Comparison of ENCODE assay signal across 8 mouse cellular contexts in genomic region chr4:150347387-150347672, GRCm38 (mm10).
DNase-seq lines count a peak whose midpoint lies in the region; ATAC-seq lines count a peak whose summit lies in the region.
"Had no signal": no experiment of that assay in that cellular context is flagged by ENCODE, and none has a peak within 500 bp of the region (broad histone marks: within the 10 kb centered on the region; RNA-seq: fewer than 3 reads in every experiment).

No protein-coding gene starts in this region.

- H3K36me3 ChIP-seq in forebrain, embryonic 16.5 days (ENCODE audit: control insufficient read depth, insufficient read depth): no peaks in the 10 kb centered on the region

- 4% methylated on average over 2 of the region's 2 CpGs for WGBS in forebrain, embryonic 16.5 days

- no peak overlapping the region for H3K4me2 ChIP-seq in forebrain, embryonic 16.5 days (ENCODE audit: low read length)

- no peak overlapping the region for H3K9ac ChIP-seq in forebrain, embryonic 16.5 days (replicated peaks; ENCODE audit: low read depth, low read length)

- no peaks in the 10 kb centered on the region for H3K9me3 ChIP-seq in forebrain, embryonic 16.5 days (ENCODE audit: control insufficient read depth, low read length)
- H3K9me3 ChIP-seq: megakaryocyte, embryonic 14.5 days had no signal

- H3K27me3 ChIP-seq in forebrain, embryonic 16.5 days (replicated peaks; ENCODE audit: control insufficient read depth, insufficient read depth, low read length): no peaks in the 10 kb centered on the region
- H3K27me3 ChIP-seq: megakaryocyte, embryonic 14.5 days had no signal

- H3K4me3 ChIP-seq in forebrain, embryonic 16.5 days (replicated peaks; ENCODE audit: low read length): no peak overlapping the region
- H3K4me3 ChIP-seq: megakaryocyte, embryonic 14.5 days had no signal

- peaks cover 30% of the 10 kb centered on the region for H3K4me1 ChIP-seq in forebrain, embryonic 16.5 days (replicated peaks; ENCODE audit: control insufficient read depth, insufficient read depth, low read length)

- peak; percentile 26 for DNase-seq in layer of hippocampus, adult 11-12 months (ENCODE audit: low spot score)
- no peak for DNase-seq in layer of hippocampus, adult 9-10 months (ENCODE audit: low spot score)
- peak; percentile 64 for DNase-seq in CD4-positive, CD25-positive, alpha-beta regulatory T cell, adult 2 months (ENCODE audit: low read depth, low spot score)
- DNase-seq in NIH3T3 (ENCODE audit: low read depth): peak; percentile 61
- DNase-seq in adrenal gland, postnatal 14 days: no peak

- peak; percentile 58 for ATAC-seq in forebrain, embryonic 16.5 days
- ATAC-seq in monocyte, adult 5-6 weeks (replicated peaks; ENCODE audit: insufficient number of reproducible peaks, low FRiP score, low TSS enrichment, poor library complexity, severe bottlenecking): no peak

- no peak overlapping the region for H3K27ac ChIP-seq in forebrain, embryonic 16.5 days (ENCODE audit: low read length)

Comparison
In these comparisons a context has a peak if more than half of its experiments do, and no peak if none do; other contexts are left out.
1. DNase-seq: peak in layer of hippocampus, adult 11-12 months (single experiment), CD4-positive, CD25-positive, alpha-beta regulatory T cell, adult 2 months (single experiment) and NIH3T3 (single experiment); none in layer of hippocampus, adult 9-10 months (single experiment) and adrenal gland, postnatal 14 days (single experiment).